Mouse (Mus musculus) thymus, adult 2 months (tissue): ENCODE data around the gene BC048679. TPM values are rescaled to one million over a fixed set of nuclear protein-coding genes. Genes with fewer than 3 reads are reported as not detected.

ENCODE experiments used
- DNase-seq: peaks from one replicate; pipeline ENCODE4 v3.0.0; 2021
- H3K27ac ChIP-seq: fragments of 200-500 bp; 2 replicates; pipeline ENCODE4 v1.5.1; 2012; ENCODE audit warnings: low read length, control low read depth; ENCODE audit not compliant: control insufficient read depth, insufficient read depth
- H3K27me3 ChIP-seq: fragments of 200-500 bp; 2 replicates; pipeline ENCODE4 v1.6.1; 2012; ENCODE audit warnings: mild to moderate bottlenecking, low read length, moderate library complexity, mixed read lengths; ENCODE audit not compliant: control insufficient read depth, insufficient read depth
- H3K36me3 ChIP-seq: fragments of 200-500 bp; 2 replicates; pipeline ENCODE4 v1.6.1; 2012; ENCODE audit warnings: mild to moderate bottlenecking, low read length, moderate library complexity; ENCODE audit not compliant: control insufficient read depth, insufficient read depth
- H3K4me1 ChIP-seq: fragments of 200-500 bp; replicated peaks from 2 replicates; pipeline ENCODE4 v1.6.1; 2012; ENCODE audit warnings: low read length; ENCODE audit not compliant: control insufficient read depth, insufficient read depth
- H3K4me3 ChIP-seq: fragments of 200-500 bp; 2 replicates; pipeline ENCODE4 v1.5.1; 2012; ENCODE audit warnings: mild to moderate bottlenecking, low read length, control low read depth, moderate library complexity; ENCODE audit not compliant: control insufficient read depth, insufficient read depth
- CTCF ChIP-seq: fragments of 200-500 bp; IDR thresholded peaks from 2 replicates; pipeline ENCODE4 v1.5.1; 2012; ENCODE audit warnings: mild to moderate bottlenecking, control low read depth, low read length, moderate library complexity, borderline replicate concordance; ENCODE audit not compliant: control insufficient read depth, poor library complexity, insufficient read depth; ENCODE audit errors: extremely low read depth
- POLR2A ChIP-seq: fragments of 200-500 bp; IDR thresholded peaks from 2 replicates; pipeline ENCODE4 v1.6.1; 2012; ENCODE audit warnings: mild to moderate bottlenecking, low read length, control low read depth, moderate library complexity; ENCODE audit not compliant: control insufficient read depth, poor library complexity, insufficient read depth; ENCODE audit errors: extremely low read depth
- WGBS: fragments of 180-500 bp; shearing (Covaris S2); methylation state at CpG from one replicate; pipeline ENCODE4 v1.1.7; 2018; 5-methylcytosine and 5-hydroxymethylcytosine counted together
- polyA plus RNA-seq: library from polyadenylated mRNA; depleted of rRNA; stranded (reverse); fragments of >200 nt; gene quantifications from 2 replicates; pipeline ENCODE4 v1.2.3, GENCODE M21; 2012

BC048679 gene
- polyA plus RNA-seq, 1 experiment: not detected

DNA sequence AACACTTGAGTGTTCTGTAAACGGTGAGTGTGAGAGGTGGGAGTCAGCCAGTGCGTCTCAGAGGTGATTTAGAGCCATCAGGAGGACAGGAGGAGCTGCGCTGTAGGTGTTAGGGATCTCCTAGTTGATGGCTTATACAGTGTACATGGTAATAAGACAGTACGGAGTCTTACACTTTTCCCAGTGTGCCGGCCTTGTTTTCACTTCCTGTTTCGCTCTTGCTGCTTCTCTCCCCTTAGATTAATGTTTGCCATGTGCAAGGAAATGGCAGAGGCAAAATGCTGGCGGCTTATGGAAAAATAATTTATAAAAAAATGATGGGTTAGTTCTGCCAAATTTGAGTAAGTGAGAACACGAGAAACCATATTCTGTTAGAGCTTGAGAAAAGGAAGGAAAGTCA, 30.8 kb upstream of the BC048679 start:
- no peaks in the 10 kb centered on the region for H3K27me3 ChIP-seq
- TF ChIP-seq CTCF (no peak), POLR2A (no peak)
- no peak overlapping the region for H3K4me3 ChIP-seq
- 95% methylated on average over 8 of the region's 8 CpGs for WGBS
- no peak for DNase-seq
- H3K27ac ChIP-seq: no peak overlapping the region
- H3K4me1 ChIP-seq: peaks cover 4% of the 10 kb centered on the region
- H3K36me3 ChIP-seq: peaks cover 53% of the 10 kb centered on the region

DNA sequence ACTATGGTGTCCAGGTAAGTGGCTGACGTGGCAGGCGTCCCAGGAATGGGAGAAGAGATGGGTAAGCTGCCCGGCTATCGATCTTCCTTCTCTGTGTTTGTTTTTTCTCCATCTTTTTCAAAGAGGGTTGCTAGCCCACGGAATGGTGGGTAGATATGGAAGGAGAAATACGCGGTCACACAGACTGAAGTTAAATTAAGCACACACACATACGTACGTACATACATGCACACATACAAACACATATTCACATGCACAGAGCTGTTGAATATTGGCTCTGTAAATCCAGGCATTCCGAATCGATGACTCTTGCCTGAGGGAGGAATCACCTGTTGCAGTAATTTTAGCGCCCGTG, 25.6 kb upstream of the BC048679 start:
- peak overlapping the region; percentile 90 for H3K4me3 ChIP-seq
- peaks cover 7% of the 10 kb centered on the region; the same call in 1 of the 2 replicates for H3K36me3 ChIP-seq
- H3K4me1 ChIP-seq: peaks cover 9% of the 10 kb centered on the region
- TF ChIP-seq CTCF (0 out of 2 replicates have a peak, but pooled peaks have one; percentile 2), POLR2A (no peak)
- peak overlapping the region; percentile 68 for H3K27ac ChIP-seq
- WGBS: 6% methylated on average over 13 of the region's 13 CpGs
- H3K27me3 ChIP-seq: no peaks in the 10 kb centered on the region
- DNase-seq: no peak

DNA sequence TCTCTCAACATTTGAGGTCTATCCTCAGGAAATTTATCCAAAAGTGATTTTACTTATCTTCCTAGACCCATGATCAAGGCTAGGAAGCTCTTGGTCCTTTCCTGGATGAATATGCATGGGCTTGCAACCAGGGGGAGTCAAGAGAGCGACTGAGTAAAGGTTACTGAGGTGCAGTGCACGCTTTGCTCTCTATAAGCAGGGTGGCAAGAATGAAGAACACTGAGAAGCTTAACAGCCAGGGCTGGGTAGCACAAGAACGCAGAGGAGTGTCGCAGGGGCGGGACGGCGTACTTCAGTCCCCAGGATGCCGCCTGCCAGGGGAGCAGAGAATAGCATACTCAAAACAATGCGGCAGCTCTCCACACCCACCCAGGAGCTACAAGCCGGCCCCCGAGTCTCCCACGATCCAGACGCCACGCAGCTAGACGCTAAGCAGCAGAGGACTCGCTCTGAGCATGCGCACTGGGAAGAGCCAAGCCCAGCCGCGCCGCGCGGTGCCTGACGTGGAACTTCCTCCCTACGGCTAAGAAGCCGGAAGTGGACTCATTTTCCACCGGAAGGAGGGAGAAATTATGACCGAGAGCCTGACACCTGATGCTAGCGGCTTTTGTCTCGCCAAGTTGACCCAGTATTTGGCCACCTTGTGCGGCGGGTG, 25.1 kb upstream of the BC048679 start:
- under 1% methylated on average over 31 of the region's 31 CpGs for WGBS
- TF ChIP-seq CTCF: 0 out of 2 replicates have a peak, but pooled peaks have one; percentile 64
- TF ChIP-seq POLR2A: peak; percentile 87
- Histone ChIP-seq H3K4me1 (peaks cover 9% of the 10 kb centered on the region), H3K4me3 (peak overlapping the region; percentile 90), H3K36me3 (0 out of 2 replicates have a peak, but pooled peaks cover 5% of the 10 kb centered on the region), H3K27ac (peak overlapping the region; percentile 68), H3K27me3 (no peaks in the 10 kb centered on the region)
- DNase-seq: peak; percentile 87

DNA sequence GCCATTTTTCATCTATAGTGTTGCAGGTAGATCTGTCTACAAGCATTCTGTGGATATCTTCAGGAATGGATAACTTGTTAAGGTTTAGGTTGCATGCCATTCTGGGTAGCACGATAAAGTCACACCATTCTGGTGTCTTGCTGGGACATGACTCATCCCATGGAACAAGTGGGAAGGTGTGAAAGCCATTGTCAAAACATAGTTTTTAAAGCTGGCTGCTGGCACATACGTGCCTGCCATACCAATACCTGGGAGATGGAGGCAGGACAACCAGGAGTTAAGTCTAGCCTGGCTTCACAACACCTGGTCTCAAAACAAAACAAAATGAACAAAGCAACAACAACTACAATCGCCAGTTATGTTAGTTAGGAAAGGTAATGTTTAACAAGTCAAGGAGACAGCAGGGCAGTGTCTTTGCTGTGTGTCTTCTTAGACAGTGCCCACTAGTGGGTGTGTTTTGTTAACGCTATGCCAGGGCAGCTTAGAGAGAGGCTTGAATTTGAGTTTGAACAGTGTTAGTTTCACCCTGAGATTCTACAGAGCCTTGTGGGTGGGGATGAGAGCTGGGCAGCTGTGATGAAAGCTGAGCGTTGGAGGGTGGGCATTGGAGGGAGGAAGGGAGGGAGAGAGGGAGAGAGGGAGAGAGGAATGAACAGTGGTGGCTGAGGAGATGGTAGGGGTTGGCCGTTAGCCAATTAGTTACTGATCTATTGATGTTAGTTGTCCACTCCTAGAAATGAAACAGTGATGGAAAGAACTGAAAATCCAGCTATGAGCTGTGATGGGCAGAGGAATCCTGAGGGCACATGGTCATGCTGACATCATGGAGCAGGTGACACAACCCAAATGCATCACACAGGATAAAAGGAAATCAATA, 18.3 kb upstream of the BC048679 start:
- no peaks in the 10 kb centered on the region for H3K36me3 ChIP-seq
- WGBS: 67% methylated on average over 6 of the region's 6 CpGs
- no peak for TF ChIP-seq POLR2A
- TF ChIP-seq CTCF: no peak
- H3K4me1 ChIP-seq: peaks cover 7% of the 10 kb centered on the region
- no peak overlapping the region for H3K27ac ChIP-seq
- peak; percentile 9 for DNase-seq
- H3K27me3 ChIP-seq: no peaks in the 10 kb centered on the region; the same call in 1 of the 2 replicates
- H3K4me3 ChIP-seq: no peak overlapping the region

DNA sequence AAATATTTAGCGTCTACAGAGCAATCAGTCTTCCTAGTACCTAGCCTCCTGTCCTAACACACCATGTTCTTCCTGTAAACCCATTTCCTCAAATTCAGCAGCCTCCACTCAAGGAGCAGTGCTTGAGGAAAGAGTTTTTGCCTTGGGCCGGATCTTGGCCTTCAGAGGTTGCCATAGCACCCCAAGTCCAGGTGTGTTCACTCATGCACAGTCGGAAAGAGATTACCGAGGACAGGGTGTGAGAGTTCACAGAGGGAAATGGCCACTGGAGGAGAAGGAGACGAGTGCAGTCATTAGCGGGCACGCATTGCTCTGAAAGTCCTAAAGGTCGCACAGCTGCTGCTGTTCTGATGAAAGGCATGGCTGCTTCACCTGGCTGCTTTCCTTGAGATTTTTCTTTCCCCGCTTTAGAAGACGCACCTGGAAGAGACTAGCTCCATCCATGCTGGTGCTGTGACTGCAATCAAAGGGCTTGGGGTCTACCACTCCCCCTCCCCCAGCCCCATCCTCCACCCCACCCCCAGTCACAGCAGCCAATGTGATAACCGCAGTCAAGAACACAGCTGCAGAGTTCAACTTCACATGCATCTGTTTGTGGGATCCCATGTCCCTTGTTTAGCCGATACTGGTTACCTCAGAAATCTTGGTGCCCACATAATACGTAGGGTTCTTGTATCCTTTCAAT, 17.0 kb upstream of the BC048679 start:
- DNase-seq: peak; percentile 14
- H3K4me1 ChIP-seq: peaks cover 7% of the 10 kb centered on the region
- 46% methylated on average over 13 of the region's 13 CpGs for WGBS
- H3K27ac ChIP-seq: peak overlapping the region; percentile 26; the same call in 1 of the 2 replicates
- no peaks in the 10 kb centered on the region; the same call in 1 of the 2 replicates for H3K27me3 ChIP-seq
- H3K36me3 ChIP-seq: no peaks in the 10 kb centered on the region
- H3K4me3 ChIP-seq: no peak overlapping the region
- TF ChIP-seq POLR2A (no peak), CTCF (no peak)

DNA sequence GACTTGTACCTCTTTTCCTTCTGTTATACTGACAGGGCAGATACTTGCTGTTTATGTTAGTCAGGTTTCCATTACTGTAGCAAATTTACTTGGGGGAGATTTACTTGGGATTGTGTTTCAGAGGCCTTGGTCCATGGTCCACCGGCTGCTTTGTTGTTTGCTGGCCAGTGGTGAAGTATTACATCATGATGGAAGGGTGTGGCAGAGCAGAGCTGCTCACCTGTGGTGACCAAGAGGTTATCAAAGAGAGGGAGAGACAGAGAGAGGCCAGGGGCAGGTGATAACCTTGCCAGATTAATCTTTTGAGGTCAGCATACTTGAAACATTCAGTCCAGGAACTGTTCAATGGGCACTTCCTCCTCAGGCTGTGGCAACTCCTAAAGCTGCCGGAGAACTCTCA, 3.0 kb upstream of the BC048679 start:
- Histone ChIP-seq H3K27me3 (no peaks in the 10 kb centered on the region), H3K27ac (no peak overlapping the region), H3K4me3 (no peak overlapping the region), H3K36me3 (no peaks in the 10 kb centered on the region), H3K4me1 (no peaks in the 10 kb centered on the region)
- no peak for DNase-seq
- TF ChIP-seq CTCF: no peak
- TF ChIP-seq POLR2A: no peak
- 72% methylated on average over 2 of the region's 2 CpGs for WGBS
